Mouse (Mus musculus) lung, postnatal 14 days (tissue): ENCODE results near the gene Ebf1.
A peak's percentile ranks its signal among the peaks of the same experiment; 100 is the strongest.

Source experiments
- DNase-seq: peaks from one replicate; pipeline ENCODE4 v3.0.0; 2021

The Ebf1 gene

DNA sequence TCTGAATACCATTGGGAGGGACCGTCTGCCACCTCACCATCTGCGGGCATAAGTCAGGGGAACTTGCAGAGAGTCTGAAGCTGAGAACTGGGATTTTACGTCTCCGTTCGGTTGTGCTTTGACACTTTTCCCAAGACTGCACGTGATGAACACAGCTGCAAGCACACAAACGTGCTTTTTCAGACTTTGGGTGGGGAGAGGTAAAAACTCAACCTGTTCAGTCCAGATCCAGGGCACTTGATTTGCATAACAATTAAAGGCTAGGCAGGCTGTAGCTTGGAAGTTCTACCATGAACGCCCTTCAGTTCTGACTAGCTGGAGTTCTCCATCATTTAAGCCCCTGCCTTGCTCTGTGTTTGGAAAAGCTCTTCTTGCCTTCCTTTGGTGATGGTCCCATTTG is 246.8 kb downstream of the Ebf1 start:
- no peak for DNase-seq

DNA sequence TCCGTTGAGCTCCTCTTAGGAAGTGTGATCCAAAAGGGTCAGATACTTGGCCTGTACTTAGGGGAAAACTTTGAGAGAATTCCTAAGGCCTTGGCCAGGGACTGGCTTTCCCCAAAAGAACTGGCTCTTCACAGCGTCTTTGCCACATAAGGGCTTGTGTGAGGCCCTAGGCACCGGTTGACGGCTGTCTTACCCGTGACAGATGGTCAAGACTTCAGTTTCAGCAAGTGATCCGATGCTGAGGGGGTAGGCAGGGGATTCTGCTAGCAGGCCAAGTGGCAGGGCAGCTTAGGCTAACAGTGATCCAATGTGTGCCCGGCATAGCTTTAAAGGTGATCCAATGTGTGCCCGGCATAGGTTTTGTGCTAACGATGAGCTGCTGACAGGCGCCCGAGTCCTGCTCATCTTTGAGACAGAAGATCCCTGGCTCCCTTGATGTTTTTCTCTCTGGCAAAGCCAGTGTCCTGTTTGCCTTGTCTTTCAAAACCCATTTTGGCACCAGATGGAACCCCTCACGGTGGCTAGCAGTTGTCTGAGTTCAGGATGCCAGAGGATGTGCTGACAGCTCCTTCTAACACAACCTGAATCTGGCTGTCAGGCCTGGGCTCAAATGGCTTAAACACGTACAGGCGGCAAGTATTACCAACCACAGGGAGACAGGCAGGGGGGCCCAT is 249.5 kb downstream of the Ebf1 start:
- DNase-seq: peak; percentile 17

- no peak for DNase-seq
These were observed 250.3 kb downstream of the Ebf1 start for GRCm38 (mm10) chr11:44867433-44867832.

DNA sequence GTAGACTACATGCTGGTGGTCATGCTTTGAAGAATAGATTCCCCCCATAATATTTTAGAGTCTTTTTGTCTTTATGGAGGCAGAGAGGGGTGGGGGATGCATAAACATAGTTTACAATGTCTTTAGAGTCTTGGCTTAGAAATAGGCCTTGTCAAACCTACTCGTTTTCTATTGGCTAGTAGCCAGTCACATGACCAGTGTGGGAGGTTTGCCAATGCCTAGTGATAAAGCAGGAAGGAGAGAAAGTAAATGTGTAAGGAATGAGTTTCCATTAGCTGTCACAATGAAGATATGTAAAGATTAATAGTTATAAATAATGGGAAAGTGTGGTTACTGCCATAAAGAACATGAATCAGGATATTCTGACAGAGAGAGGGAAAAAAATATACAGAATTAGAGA is 256.8 kb downstream of the Ebf1 start:
- no peak for DNase-seq

- no peak for DNase-seq
These were observed 258.1 kb downstream of the Ebf1 start for GRCm38 (mm10) chr11:44875171-44875570.

- no peak for DNase-seq
These were observed 264.1 kb downstream of the Ebf1 start for GRCm38 (mm10) chr11:44881056-44881683.

DNA sequence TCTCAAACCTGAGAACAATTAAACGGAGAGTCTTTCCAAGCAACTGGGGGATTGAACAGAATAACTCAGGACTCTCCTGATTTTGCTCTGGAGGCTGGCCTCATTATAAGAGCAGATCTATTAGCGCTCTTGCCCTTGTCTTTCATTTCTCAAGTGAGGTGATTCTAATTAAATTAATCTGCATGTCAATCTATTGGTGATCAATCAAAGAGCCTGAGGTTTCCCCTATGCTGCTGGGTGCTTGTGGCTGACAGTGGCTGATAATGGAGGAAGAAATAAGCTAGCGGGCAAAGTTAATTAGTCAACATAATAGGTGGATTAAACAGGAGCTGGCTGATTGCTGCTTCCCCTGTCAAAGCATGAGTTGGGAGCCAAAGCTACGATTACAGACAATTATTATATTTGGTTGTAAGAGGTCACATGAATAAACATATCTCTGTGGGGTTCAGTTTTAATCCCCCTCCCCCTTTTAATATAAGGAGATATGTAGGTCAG is 265.4 kb downstream of the Ebf1 start:
- DNase-seq: no peak

DNA sequence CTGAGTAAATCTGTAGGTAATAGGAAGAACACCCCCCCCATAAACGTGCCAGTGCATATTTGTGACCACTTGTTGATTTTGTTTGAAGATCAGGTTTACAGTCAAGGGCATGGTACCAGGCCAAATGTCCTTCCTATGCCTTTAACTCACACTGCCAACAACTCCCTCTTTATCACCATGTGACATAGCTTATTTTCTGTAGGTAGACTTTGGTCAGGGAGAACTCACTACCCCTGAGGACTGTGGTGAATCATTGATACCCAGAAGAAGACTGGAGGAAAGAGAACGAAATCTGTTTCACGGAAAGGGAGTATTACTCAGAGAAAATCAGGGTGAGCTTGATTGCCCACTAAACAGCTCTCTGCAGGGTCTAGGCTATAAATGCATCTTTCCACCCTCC is 267.2 kb downstream of the Ebf1 start:
- DNase-seq: no peak

DNA sequence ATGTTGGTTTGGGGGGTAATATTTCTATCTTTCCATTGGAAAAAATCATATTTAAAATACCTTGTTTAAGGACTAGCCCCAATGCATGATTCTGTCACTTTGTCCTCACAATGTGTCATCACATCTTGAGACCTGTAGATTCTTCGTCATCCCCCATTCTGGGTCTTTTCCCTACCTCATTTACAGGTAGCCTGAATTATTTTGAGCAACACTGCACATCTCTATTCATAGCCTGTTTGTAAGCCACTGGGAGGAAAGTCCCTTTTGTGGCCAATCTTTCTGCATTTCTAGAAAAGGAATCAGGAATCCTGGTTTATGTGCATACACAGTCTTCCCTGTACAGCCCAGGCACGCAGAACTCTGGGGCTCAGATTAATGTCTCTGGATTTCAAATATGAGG is 269.8 kb downstream of the Ebf1 start:
- DNase-seq: no peak

- DNase-seq: no peak
These were observed 270.6 kb downstream of the Ebf1 start for GRCm38 (mm10) chr11:44887691-44888090.

DNA sequence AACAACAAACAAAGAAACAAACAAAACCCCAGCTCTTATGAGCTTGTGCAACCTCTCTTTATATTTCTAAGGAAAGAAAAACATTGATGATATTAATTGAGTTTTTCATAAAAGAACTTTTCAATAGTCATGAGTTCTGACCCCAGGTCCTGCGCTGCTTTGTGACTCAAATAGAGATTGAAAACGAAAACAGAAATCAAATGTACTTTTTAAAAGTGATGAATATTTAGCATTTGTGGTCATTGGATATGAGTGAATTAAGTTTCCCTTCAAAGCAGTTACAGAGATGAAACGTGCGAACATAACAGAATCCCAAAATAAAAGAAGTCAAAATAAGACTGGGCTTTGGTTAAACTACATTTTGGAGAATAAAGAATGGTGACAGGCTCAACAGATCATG is 271.3 kb downstream of the Ebf1 start:
- no peak for DNase-seq

DNA sequence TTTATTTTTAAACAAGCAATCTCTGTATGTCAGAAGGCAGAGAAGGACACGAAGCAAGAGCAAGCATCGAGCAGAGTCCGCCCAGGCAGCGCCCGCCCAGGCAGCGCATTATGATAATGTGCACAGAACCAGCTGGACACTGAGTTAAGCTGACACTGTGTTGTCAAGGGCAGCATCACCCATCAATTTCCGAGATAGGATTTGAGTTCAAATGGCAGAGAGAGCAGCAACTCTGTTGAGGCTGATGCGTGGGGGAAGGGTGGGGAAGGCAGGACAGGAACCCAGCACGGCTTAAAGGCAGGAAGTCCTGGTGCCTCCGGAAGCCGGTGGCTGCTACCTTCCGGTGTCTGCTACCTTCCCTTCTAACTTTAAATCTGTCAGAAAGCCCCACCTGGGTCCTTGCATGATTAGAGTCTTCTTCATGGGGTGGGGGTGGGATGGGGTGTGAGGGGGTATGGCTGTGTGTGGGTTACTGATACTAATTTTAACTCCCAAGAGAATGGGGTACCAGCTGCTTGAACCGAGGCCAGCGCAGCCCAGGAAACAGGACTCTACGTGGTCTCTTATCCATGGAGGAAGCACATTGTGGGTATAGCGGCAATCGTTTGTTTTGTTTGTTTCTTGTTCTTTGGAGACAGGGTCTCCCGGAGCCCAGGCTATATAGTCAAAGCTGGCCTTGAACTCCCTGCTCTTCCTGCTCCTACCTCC is 275.9 kb downstream of the Ebf1 start:
- peak; percentile 31 for DNase-seq

- DNase-seq: no peak
These were observed 276.9 kb downstream of the Ebf1 start for GRCm38 (mm10) chr11:44893986-44894385.

DNA sequence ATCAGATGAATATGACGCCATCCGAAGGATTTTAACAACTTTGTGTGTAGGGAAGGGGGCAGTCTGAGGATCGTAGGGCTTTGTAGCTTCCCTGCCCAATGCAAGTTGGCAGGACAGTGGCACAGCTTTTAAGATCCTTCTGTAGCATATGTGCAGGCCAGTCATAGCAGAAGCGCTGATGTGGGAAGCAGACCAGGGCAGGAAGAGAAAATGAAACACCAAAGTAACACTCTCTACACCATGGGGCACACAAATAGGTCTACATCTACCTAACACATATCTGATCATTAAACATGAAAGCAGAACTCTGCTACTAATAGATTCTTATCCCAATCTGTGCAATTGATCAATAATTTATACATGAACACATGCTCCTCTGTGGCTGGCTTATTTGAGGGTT is 277.7 kb downstream of the Ebf1 start:
- DNase-seq: no peak

DNA sequence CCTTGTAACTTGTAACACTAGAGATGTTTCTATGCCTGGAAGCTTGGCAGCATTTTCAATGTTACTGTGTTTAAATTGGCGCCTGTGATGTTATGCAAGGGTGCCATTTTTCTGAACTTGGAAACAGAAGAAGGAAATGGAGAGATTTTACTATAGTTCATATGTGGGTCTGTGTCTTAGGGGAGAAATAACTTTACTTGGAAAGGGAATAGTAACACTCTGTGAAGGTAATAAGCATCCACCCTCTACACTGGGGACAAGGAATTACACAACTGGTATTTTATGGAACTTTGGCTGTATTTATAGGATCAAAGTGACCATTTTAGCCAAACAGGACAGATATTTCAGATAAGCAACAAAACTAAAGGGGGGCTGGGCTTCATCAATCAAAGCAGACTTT is 278.8 kb downstream of the Ebf1 start:
- no peak for DNase-seq

DNA sequence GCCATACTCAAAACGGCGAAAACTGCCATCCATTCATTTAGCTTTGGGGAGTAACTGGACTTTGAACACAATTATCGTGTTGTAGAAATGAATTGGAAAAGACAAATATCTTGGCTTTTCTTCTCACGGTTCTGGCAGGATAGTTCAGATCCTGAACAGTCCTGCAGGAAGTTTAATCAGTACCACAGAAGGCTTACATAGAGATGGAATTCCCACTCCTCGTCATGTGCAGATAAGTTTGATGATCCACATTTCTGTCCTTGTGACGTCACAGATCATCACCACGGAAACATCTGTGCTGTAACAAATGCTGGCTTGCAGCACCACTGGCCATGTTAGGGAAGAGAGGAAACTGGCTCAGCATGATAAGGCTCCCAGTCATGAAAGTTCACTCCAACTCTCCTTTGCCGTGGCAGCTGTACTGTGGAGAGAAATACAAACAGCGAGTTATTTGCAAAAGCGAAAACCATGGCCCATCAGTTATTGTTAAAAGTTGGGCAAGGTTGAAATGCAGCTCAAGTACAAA is 280.1 kb downstream of the Ebf1 start:
- DNase-seq: no peak

DNA sequence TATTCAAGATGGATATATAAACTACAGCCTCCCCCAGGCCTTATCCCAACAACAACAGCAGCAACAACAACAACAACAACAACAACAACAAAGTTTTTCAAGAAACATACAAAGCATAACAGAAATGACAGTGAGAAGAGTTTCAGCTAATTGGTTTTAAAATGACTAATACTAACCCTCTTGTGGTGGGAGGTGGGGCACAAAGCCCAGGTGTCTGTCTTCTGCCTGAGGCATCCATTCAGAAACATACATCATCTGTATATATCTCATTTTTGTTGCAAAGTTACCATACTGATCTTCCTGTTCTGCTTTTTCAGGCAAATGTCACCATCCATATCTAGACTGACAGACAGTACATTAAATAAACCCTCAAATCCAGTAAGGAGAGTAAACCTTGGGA is 282.4 kb downstream of the Ebf1 start:
- no peak for DNase-seq

- DNase-seq: no peak
These were observed 282.8 kb downstream of the Ebf1 start for GRCm38 (mm10) chr11:44899965-44900364.

GRCm38 (mm10) chr11:44900496-44900895 is 283.4 kb downstream of the Ebf1 start:
- DNase-seq: no peak

DNA sequence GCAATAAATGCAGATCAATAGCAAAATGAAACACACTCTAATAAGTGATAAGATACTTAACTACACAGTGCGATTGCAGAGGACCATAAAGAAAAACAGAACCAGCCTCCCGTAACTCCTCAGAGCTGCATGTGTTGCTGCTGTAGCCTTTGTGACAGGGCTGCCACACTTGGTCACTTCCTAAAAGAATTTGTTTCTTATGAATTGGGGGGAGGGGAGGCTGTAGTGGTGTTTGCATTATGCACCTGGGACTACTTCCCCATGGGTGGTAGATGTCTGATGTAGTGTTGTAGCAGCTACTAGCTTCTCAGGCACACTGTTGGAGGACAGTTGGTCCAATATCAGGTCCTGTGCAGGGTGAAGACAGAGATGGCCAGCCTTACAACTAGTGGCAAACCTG is 284.6 kb downstream of the Ebf1 start:
- DNase-seq: no peak

- DNase-seq: no peak
These were observed 285.0 kb downstream of the Ebf1 start for GRCm38 (mm10) chr11:44902165-44902564.

DNA sequence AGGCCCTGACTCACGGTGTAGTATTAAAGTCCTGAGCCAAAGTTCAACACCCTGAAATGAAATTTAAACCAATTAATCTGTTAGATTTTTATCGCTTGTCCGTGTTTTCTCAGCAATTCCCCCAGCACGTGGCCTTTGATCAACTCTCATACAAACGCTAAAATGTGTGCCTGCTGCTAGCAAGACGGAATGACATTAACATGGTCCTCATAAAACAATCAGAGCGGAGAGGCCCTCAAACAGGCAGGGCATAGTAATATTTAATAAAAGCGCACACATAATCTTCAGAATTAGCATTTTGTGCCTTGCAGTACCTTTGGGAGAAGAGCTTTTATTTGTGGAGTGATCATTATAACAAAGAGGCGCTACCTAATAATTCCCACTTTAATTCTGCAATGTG is 287.0 kb downstream of the Ebf1 start:
- DNase-seq: no peak

- no peak for DNase-seq
These were observed 289.3 kb downstream of the Ebf1 start for GRCm38 (mm10) chr11:44906456-44906855.

GRCm38 (mm10) chr11:44911765-44912164 is 294.6 kb downstream of the Ebf1 start:
- no peak for DNase-seq
